Mouse (Mus musculus): Measurements from ENCODE around the gene Lrrc32. TPM values are rescaled to one million over a fixed set of nuclear protein-coding genes. Genes with fewer than 3 reads are reported as not detected.

Lrrc32 gene
- polyA plus RNA-seq, 1 experiment from 2014 or later: 4.1 TPM

- ATAC-seq (ENCODE audit: low FRiP score, low read depth): no peak
- Histone ChIP-seq H3K4me2 (replicated peaks) (no peak overlapping the region), H3K27me3 (no peaks in the 10 kb centered on the region; the same call in 1 of the 2 replicates), H3K36me3 (no peaks in the 10 kb centered on the region), H3K27ac (replicated peaks) (no peak overlapping the region), H3K4me1 (peaks cover 3% of the 10 kb centered on the region; the same call in 1 of the 2 replicates), H3K4me3 (no peak overlapping the region), H3K9ac (replicated peaks) (no peak overlapping the region), H3K9me3 (no peaks in the 10 kb centered on the region)
- WGBS: 27% methylated on average over 6 of the region's 6 CpGs
Measured at GRCm38 (mm10) chr7:98524401-98524800, 35.3 kb downstream of the Lrrc32 start.

GRCm38 (mm10) chr7:98524869-98525699 is 36.0 kb downstream of the Lrrc32 start:
- H3K4me3 ChIP-seq: no peak overlapping the region

GRCm38 (mm10) chr7:98527085-98527484 is 38.0 kb downstream of the Lrrc32 start:
- H3K27me3 ChIP-seq: no peaks in the 10 kb centered on the region; the same call in 1 of the 2 replicates
- H3K9me3 ChIP-seq: no peaks in the 10 kb centered on the region
- H3K9ac ChIP-seq (replicated peaks): no peak overlapping the region
- no peak overlapping the region for H3K27ac ChIP-seq (replicated peaks)
- H3K4me3 ChIP-seq: no peak overlapping the region
- ATAC-seq (ENCODE audit: low FRiP score, low read depth): no peak
- 96% methylated on average over 3 of the region's 3 CpGs for WGBS
- peaks cover 3% of the 10 kb centered on the region; the same call in 1 of the 2 replicates for H3K4me1 ChIP-seq
- H3K4me2 ChIP-seq (replicated peaks): no peak overlapping the region
- no peaks in the 10 kb centered on the region for H3K36me3 ChIP-seq

More at GRCm38 (mm10) chr7:98524869-98525699, 36.0 kb downstream of the Lrrc32 start:
- H3K36me3 ChIP-seq: no peaks in the 10 kb centered on the region
- no peaks in the 10 kb centered on the region; the same call in 1 of the 2 replicates for H3K27me3 ChIP-seq
- H3K4me1 ChIP-seq: peaks cover 3% of the 10 kb centered on the region; the same call in 1 of the 2 replicates
- WGBS: 83% methylated on average over 6 of the region's 6 CpGs
- H3K9me3 ChIP-seq: no peaks in the 10 kb centered on the region
- ATAC-seq (ENCODE audit: low FRiP score, low read depth): no peak
- H3K9ac ChIP-seq (replicated peaks): no peak overlapping the region
- no peak overlapping the region for H3K27ac ChIP-seq (replicated peaks)
- no peak overlapping the region for H3K4me2 ChIP-seq (replicated peaks)

GRCm38 (mm10) chr7:98531612-98532011 is 42.5 kb downstream of the Lrrc32 start:
- Histone ChIP-seq H3K4me1 (no peaks in the 10 kb centered on the region), H3K36me3 (no peaks in the 10 kb centered on the region), H3K4me3 (no peak overlapping the region), H3K9me3 (no peaks in the 10 kb centered on the region), H3K27ac (replicated peaks) (no peak overlapping the region), H3K9ac (replicated peaks) (no peak overlapping the region), H3K27me3 (no peaks in the 10 kb centered on the region), H3K4me2 (replicated peaks) (no peak overlapping the region)
- 66% methylated on average over 7 of the region's 7 CpGs for WGBS
- no peak for ATAC-seq (ENCODE audit: low FRiP score, low read depth)

GRCm38 (mm10) chr7:98532981-98533380 is 43.9 kb downstream of the Lrrc32 start:
- H3K9me3 ChIP-seq: no peaks in the 10 kb centered on the region
- peaks cover 10% of the 10 kb centered on the region for H3K4me1 ChIP-seq
- H3K27ac ChIP-seq (replicated peaks): no peak overlapping the region
- ATAC-seq (ENCODE audit: low FRiP score, low read depth): no peak
- H3K9ac ChIP-seq (replicated peaks): no peak overlapping the region
- H3K36me3 ChIP-seq: no peaks in the 10 kb centered on the region
- H3K4me3 ChIP-seq: no peak overlapping the region
- WGBS: 94% methylated on average over 4 of the region's 4 CpGs
- no peaks in the 10 kb centered on the region for H3K27me3 ChIP-seq
- no peak overlapping the region for H3K4me2 ChIP-seq (replicated peaks)

- H3K36me3 ChIP-seq: no peaks in the 10 kb centered on the region
- no peak overlapping the region for H3K9ac ChIP-seq (replicated peaks)
- no peak overlapping the region for H3K4me2 ChIP-seq (replicated peaks)
- WGBS: 91% methylated on average over 13 of the region's 13 CpGs
- H3K27me3 ChIP-seq: no peaks in the 10 kb centered on the region
- H3K9me3 ChIP-seq: no peaks in the 10 kb centered on the region
- H3K4me1 ChIP-seq: peaks cover 15% of the 10 kb centered on the region
- H3K4me3 ChIP-seq: no peak overlapping the region
- ATAC-seq (ENCODE audit: low FRiP score, low read depth): no peak
- no peak overlapping the region for H3K27ac ChIP-seq (replicated peaks)
Measured at GRCm38 (mm10) chr7:98534432-98534855, 45.4 kb downstream of the Lrrc32 start.

DNA sequence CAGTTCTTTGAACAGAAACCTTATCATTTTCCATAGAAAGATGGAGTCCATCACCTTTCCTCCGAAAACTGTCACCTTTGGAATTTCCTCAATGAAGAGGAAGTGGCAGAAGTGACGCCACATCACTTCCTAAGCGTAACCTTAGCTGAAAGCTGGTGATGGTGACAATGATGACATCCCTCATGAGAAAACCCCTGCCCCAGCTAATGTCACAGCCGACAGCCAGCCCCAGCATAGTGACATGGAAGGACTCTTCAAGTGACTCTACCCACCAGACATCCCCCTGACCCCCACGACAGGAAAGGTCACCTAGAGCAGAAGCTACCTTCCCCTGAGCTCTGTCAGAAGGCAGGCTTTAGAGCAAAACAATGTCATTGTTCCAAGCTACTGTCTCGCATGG is 46.1 kb downstream of the Lrrc32 start:
- Histone ChIP-seq H3K9ac (replicated peaks) (no peak overlapping the region), H3K4me3 (no peak overlapping the region), H3K9me3 (no peaks in the 10 kb centered on the region), H3K27me3 (no peaks in the 10 kb centered on the region), H3K4me2 (replicated peaks) (no peak overlapping the region), H3K4me1 (peaks cover 15% of the 10 kb centered on the region), H3K36me3 (no peaks in the 10 kb centered on the region), H3K27ac (replicated peaks) (no peak overlapping the region)
- 87% methylated on average over 6 of the region's 6 CpGs for WGBS
- ATAC-seq (ENCODE audit: low FRiP score, low read depth): no peak

DNA sequence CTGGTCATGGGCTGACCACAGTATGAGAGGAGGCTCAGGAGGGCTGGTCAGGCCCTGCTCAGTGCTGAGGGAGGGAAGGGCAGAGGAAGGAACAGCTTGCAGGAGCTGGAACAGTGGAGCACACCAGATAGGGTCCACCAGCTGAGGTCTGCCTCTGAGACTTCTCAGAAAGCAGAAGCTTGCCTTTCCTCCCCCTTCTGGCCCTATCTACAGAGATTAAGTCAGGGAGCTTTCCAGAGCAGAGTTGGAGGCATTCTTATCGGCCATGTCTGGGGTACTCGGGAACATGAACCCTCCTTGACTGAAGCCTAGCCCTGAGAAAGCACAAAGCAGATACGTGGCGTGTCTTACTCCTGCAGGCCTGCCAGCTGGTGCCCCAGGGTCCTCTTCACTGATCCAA is 46.8 kb downstream of the Lrrc32 start:
- 90% methylated on average over 4 of the region's 4 CpGs for WGBS
- no peak for ATAC-seq (ENCODE audit: low FRiP score, low read depth)
- no peak overlapping the region for H3K27ac ChIP-seq (replicated peaks)

GRCm38 (mm10) chr7:98537210-98537966 is 48.3 kb downstream of the Lrrc32 start:
- no peaks in the 10 kb centered on the region for H3K36me3 ChIP-seq
- H3K9ac ChIP-seq (replicated peaks): no peak overlapping the region
- no peaks in the 10 kb centered on the region for H3K27me3 ChIP-seq
- peak; percentile 35 for ATAC-seq (ENCODE audit: low FRiP score, low read depth)
- peak overlapping the region; percentile 58 for H3K27ac ChIP-seq (replicated peaks)
- H3K4me2 ChIP-seq (replicated peaks): peak overlapping the region; percentile 22; the same call in 1 of the 2 replicates
- H3K9me3 ChIP-seq: no peaks in the 10 kb centered on the region
- no peak overlapping the region for H3K4me3 ChIP-seq
- H3K4me1 ChIP-seq: peaks cover 15% of the 10 kb centered on the region
- WGBS: 11% methylated on average over 10 of the region's 10 CpGs

More for the DNA sequence above, 46.8 kb downstream of the Lrrc32 start:
- Histone ChIP-seq H3K4me2 (replicated peaks) (no peak overlapping the region), H3K36me3 (no peaks in the 10 kb centered on the region), H3K27me3 (no peaks in the 10 kb centered on the region), H3K4me3 (no peak overlapping the region), H3K9ac (replicated peaks) (no peak overlapping the region), H3K9me3 (no peaks in the 10 kb centered on the region), H3K4me1 (peaks cover 15% of the 10 kb centered on the region)

DNA sequence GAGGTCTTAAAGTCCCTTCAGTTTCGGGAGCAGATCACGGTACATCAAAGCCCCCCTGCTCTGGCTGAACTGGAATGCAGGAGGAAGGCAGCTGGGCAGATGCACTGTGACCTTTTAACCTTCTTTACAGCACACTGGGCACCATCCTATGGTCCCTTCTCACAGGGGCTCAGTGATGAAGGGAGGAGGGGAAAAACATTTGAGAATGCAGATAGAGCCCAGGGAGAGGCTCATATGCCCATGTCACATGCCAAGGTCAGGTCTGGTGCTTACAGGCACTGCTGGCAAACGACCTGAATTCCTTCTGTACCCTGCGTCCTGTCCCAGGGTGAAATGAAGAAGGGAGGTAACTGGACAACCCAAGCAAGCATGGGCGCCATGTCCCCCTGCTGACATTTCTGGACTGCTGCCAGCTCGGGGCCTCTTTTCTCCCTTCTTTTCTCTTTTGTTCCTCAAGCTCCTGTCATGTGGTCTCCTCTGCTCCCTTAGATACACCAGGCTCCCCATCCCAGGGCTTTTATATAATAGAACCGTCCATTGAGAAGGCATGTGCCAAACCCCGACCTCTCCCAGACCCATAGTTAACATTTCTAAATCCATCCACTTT is 49.0 kb downstream of the Lrrc32 start:
- Histone ChIP-seq H3K4me1 (peaks cover 15% of the 10 kb centered on the region), H3K36me3 (no peaks in the 10 kb centered on the region), H3K27me3 (no peaks in the 10 kb centered on the region), H3K9me3 (no peaks in the 10 kb centered on the region), H3K27ac (replicated peaks) (peak overlapping the region; percentile 58), H3K4me3 (no peak overlapping the region), H3K9ac (replicated peaks) (no peak overlapping the region), H3K4me2 (replicated peaks) (peak overlapping the region; percentile 22; the same call in 1 of the 2 replicates)
- 17% methylated on average over 8 of the region's 8 CpGs for WGBS
- peak; percentile 53 for ATAC-seq (ENCODE audit: low FRiP score, low read depth)

DNA sequence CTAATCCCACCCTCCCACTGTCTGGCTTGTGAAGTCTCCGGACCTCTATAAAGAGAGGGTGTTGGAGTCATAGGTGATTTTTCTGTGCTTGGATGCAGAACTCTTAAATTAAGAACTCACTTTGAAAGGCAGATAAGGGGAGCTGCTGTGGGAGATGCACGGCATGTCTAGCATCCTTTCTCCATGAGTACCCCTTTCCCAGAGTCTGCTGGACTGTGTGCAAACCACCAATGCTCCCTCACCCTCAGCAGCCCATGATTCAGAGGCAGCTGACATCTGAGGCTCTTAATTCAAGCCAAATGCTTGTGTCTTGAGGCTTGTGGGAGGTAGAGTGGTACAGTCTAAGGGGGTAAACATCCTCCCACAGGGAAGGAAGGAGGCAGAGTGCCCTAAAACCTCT is 51.8 kb downstream of the Lrrc32 start:
- H3K4me2 ChIP-seq (replicated peaks): no peak overlapping the region
- H3K27me3 ChIP-seq: no peaks in the 10 kb centered on the region
- H3K4me1 ChIP-seq: peaks cover 15% of the 10 kb centered on the region
- ATAC-seq (ENCODE audit: low FRiP score, low read depth): no peak
- no peaks in the 10 kb centered on the region for H3K9me3 ChIP-seq
- H3K27ac ChIP-seq (replicated peaks): no peak overlapping the region
- WGBS: 61% methylated on average over 2 of the region's 2 CpGs
- no peaks in the 10 kb centered on the region for H3K36me3 ChIP-seq
- H3K4me3 ChIP-seq: no peak overlapping the region
- H3K9ac ChIP-seq (replicated peaks): no peak overlapping the region

GRCm38 (mm10) chr7:98541564-98541963 is 52.5 kb downstream of the Lrrc32 start:
- H3K27me3 ChIP-seq: no peaks in the 10 kb centered on the region
- no peak overlapping the region for H3K27ac ChIP-seq (replicated peaks)
- no peak for ATAC-seq (ENCODE audit: low FRiP score, low read depth)
- H3K9ac ChIP-seq (replicated peaks): no peak overlapping the region
- no peaks in the 10 kb centered on the region for H3K9me3 ChIP-seq
- H3K4me1 ChIP-seq: peaks cover 15% of the 10 kb centered on the region
- no peaks in the 10 kb centered on the region for H3K36me3 ChIP-seq
- WGBS: 92% methylated on average over 5 of the region's 5 CpGs
- H3K4me2 ChIP-seq (replicated peaks): no peak overlapping the region
- H3K4me3 ChIP-seq: no peak overlapping the region
